Mouse (Mus musculus) MEL (cell line): Measurements from ENCODE around the gene Cenpl. TPM values are rescaled to one million over a fixed set of nuclear protein-coding genes. Genes with fewer than 3 reads are reported as not detected.
A peak's percentile ranks its signal among the peaks of the same experiment; 100 is the strongest.

Experiments
- DNase-seq: peaks from one replicate; pipeline ENCODE4 v3.0.0; 2011; ENCODE audit warnings: low read depth, low spot score
- H3K27ac ChIP-seq: 2 replicates; pipeline ENCODE4 v1.5.1; 2012; ENCODE audit warnings: low read depth, mild to moderate bottlenecking, control low read depth, low read length, moderate library complexity; ENCODE audit not compliant: control insufficient read depth
- H3K27me3 ChIP-seq, 2 experiments: fragments of 150-350 bp in 1 of 2; sonication (generic) in 1 of 2; 2 replicates each; pipeline ENCODE4 v1.6.1; 2012; ENCODE audit warnings: low read length in 2 of 2, mild to moderate bottlenecking in 2 of 2, improper control_type of control experiment in 1 of 2, moderate library complexity in 1 of 2; ENCODE audit not compliant: insufficient read depth in 2 of 2, control insufficient read depth in 1 of 2
- H3K36me3 ChIP-seq, 2 experiments: 2 replicates each; pipeline ENCODE4 v1.6.1; 2012 to 2014; ENCODE audit warnings: low read length in 2 of 2, improper control_type of control experiment in 1 of 2, inconsistent platforms in 1 of 2, mild to moderate bottlenecking in 1 of 2; ENCODE audit not compliant: insufficient read depth in 2 of 2, control insufficient read depth in 1 of 2
- H3K4me1 ChIP-seq, 2 experiments: fragments of 150-350 bp in 1 of 2; sonication (generic) in 1 of 2; 2 replicates each; pipeline ENCODE4 v1.6.1; 2012; ENCODE audit warnings: low read length in 2 of 2, improper control_type of control experiment in 1 of 2, mild to moderate bottlenecking in 1 of 2; ENCODE audit not compliant: insufficient read depth in 2 of 2, control insufficient read depth in 1 of 2
- H3K4me3 ChIP-seq, 2 experiments: fragments of 150-350 bp in 1 of 2; sonication (generic) in 1 of 2; 2 replicates each; pipeline ENCODE4 v1.5.1; 2012; ENCODE audit warnings: low read depth in 2 of 2, low read length in 2 of 2, mild to moderate bottlenecking in 2 of 2, moderate library complexity in 2 of 2, control low read depth in 1 of 2, improper control_type of control experiment in 1 of 2; ENCODE audit not compliant: control insufficient read depth in 1 of 2, insufficient read depth in 1 of 2
- H3K79me2 ChIP-seq: 2 replicates; pipeline ENCODE4 v1.6.1; 2012; ENCODE audit warnings: mild to moderate bottlenecking, low read length, moderate library complexity; ENCODE audit not compliant: control insufficient read depth, poor library complexity, insufficient read depth
- H3K9ac ChIP-seq: 2 replicates; pipeline ENCODE4 v1.6.1; 2012; ENCODE audit warnings: low read depth, mild to moderate bottlenecking, control low read depth, low read length, moderate library complexity; ENCODE audit not compliant: control insufficient read depth, poor library complexity, severe bottlenecking
- H3K9me3 ChIP-seq: fragments of 150-350 bp; sonication (generic); replicated peaks from 2 replicates; pipeline ENCODE4 v1.6.1; 2012; ENCODE audit warnings: mild to moderate bottlenecking, low read length, improper control_type of control experiment, moderate library complexity; ENCODE audit not compliant: insufficient read depth
- CHD1 ChIP-seq: IDR thresholded peaks from 2 replicates; pipeline ENCODE4 v1.6.1; 2012; ENCODE audit warnings: low read depth, mild to moderate bottlenecking, inconsistent platforms, low read length, improper control_type of control experiment
- CHD2 ChIP-seq: IDR thresholded peaks from 2 replicates; pipeline ENCODE4 v1.6.1; 2011; ENCODE audit warnings: low read length, improper control_type of control experiment
- E2F4 ChIP-seq: IDR thresholded peaks from 2 replicates; pipeline ENCODE4 v1.6.1; 2011; ENCODE audit warnings: low read depth, low read length, improper control_type of control experiment, borderline replicate concordance
- ETS1 ChIP-seq: IDR thresholded peaks from 2 replicates; pipeline ENCODE4 v1.6.1; 2012; ENCODE audit warnings: low read depth, mild to moderate bottlenecking, inconsistent platforms, low read length, improper control_type of control experiment, moderate library complexity
- JUND ChIP-seq: IDR thresholded peaks from 2 replicates; pipeline ENCODE4 v1.6.1; 2011; ENCODE audit warnings: low read depth, mild to moderate bottlenecking, improper control_type of control experiment, low read length
- MYB ChIP-seq: IDR thresholded peaks from 2 replicates; pipeline ENCODE4 v1.6.1; 2011; ENCODE audit warnings: mild to moderate bottlenecking, low read depth, low read length, improper control_type of control experiment
- MYC ChIP-seq: IDR thresholded peaks from 2 replicates; pipeline ENCODE4 v1.6.1; 2011; ENCODE audit warnings: low read depth, mild to moderate bottlenecking, low read length, improper control_type of control experiment, moderate library complexity
- NELFE ChIP-seq: IDR thresholded peaks from 2 replicates; pipeline ENCODE4 v1.6.1; 2011; ENCODE audit warnings: low read depth, low read length, improper control_type of control experiment
- POLR2A ChIP-seq, 2 experiments: IDR thresholded peaks; 2 replicates each; pipeline ENCODE4 v1.6.1; 2011 to 2012; ENCODE audit warnings: low read length in 2 of 2, mild to moderate bottlenecking in 2 of 2, control low read depth in 1 of 2, improper control_type of control experiment in 1 of 2, low read depth in 1 of 2, moderate library complexity in 1 of 2; ENCODE audit not compliant: control insufficient read depth in 1 of 2, insufficient read depth in 1 of 2, poor library complexity in 1 of 2
- POLR2AphosphoS2 ChIP-seq: IDR thresholded peaks from 2 replicates; pipeline ENCODE4 v1.6.1; 2011; ENCODE audit warnings: low read length, improper control_type of control experiment
- POLR2AphosphoS5 ChIP-seq: IDR thresholded peaks from 2 replicates; pipeline ENCODE4 v1.6.1; 2012; ENCODE audit warnings: low read depth, borderline replicate concordance, mild to moderate bottlenecking, inconsistent platforms, low read length, moderate library complexity, mixed read lengths
- RAD21 ChIP-seq: IDR thresholded peaks from 2 replicates; pipeline ENCODE4 v1.6.1; 2011; ENCODE audit warnings: mild to moderate bottlenecking, low read depth, low read length, improper control_type of control experiment
- TBP ChIP-seq: IDR thresholded peaks from 2 replicates; pipeline ENCODE4 v1.8.0; 2011; ENCODE audit warnings: low read depth, low read length, improper control_type of control experiment
- USF1 ChIP-seq: IDR thresholded peaks from 2 replicates; pipeline ENCODE4 v1.6.1; 2014; ENCODE audit warnings: low read depth, mild to moderate bottlenecking, inconsistent platforms, low read length, improper control_type of control experiment, moderate library complexity
- ZC3H11A ChIP-seq: IDR thresholded peaks from 2 replicates; pipeline ENCODE4 v1.6.1; 2012; ENCODE audit warnings: low read depth, mild to moderate bottlenecking, inconsistent platforms, low read length, improper control_type of control experiment
- ZKSCAN1 ChIP-seq: IDR thresholded peaks from 2 replicates; pipeline ENCODE4 v1.6.1; 2012; ENCODE audit warnings: low read depth, mild to moderate bottlenecking, inconsistent platforms, low read length, improper control_type of control experiment, moderate library complexity
- ZMIZ1 ChIP-seq: IDR thresholded peaks from 2 replicates; pipeline ENCODE4 v1.6.1; 2012; ENCODE audit warnings: low read depth, mild to moderate bottlenecking, inconsistent platforms, low read length, improper control_type of control experiment, moderate library complexity
- ZNF384 ChIP-seq: IDR thresholded peaks from 2 replicates; pipeline ENCODE4 v1.6.1; 2012; ENCODE audit warnings: low read depth, mild to moderate bottlenecking, inconsistent platforms, low read length, improper control_type of control experiment
- polyA plus RNA-seq, 2 experiments: library from polyadenylated mRNA; stranded (reverse) in 1 of 2; unstranded in 1 of 2; fragments of >175 nt in 1 of 2; fragments of >200 nt in 1 of 2; gene quantifications; 2 replicates each; pipeline versions ENCODE4 v1.2.1 to v1.2.4; 2012; ENCODE audit warnings: low replicate concordance in 2 of 2, low read depth in 1 of 2; ENCODE audit not compliant: insufficient read length in 2 of 2, insufficient read depth in 1 of 2, missing spikeins in 1 of 2
- total RNA-seq: library from RNA; depleted of rRNA; stranded (reverse); fragments of 300-350 nt; gene quantifications from 2 replicates; pipeline ENCODE4 v1.2.3, GENCODE M21; 2012

Gene Cenpl
- total and polyA plus RNA-seq, 3 experiments, result 6.2 to 16.9 TPM; not detected in 1

DNA sequence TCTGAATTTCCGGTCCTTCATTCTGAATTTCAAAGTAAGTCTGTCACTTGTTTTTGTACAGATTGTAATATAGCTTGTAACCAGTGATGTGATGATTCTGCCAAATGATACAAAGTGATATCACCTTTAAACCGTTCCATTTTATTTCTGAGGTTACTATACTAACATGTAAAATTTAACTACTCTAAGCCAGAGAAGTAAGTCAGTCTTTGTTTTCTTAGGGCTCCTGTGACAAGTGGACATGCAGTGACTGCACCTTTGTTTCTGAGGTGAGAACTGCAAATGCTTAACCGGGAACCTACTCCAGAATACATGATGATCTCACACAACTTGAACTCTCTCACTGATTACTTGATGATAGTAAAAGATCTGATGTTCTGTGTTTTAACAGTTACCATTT is 32.5 kb upstream of the Cenpl start:
- Histone ChIP-seq H3K36me3 (peaks cover 2 to 27% of the 10 kb centered on the region in 2 experiments), H3K9me3 (no peaks in the 10 kb centered on the region), H3K4me1 (0 out of 4 replicates have a peak, but pooled peaks cover 0 to 2% of the 10 kb centered on the region in 2 experiments), H3K4me3 (peak overlapping the region; percentile 65), H3K9ac (peak overlapping the region; percentile 98), H3K79me2 (peaks cover 38% of the 10 kb centered on the region), H3K27me3 (no peaks in the 10 kb centered on the region), H3K27ac (peak overlapping the region; percentile 78)
- DNase-seq, result peak; percentile 53
- no peak for TF ChIP-seq ZNF384
- no peak for TF ChIP-seq CHD2
- no peak for TF ChIP-seq ZKSCAN1
- no peak for TF ChIP-seq POLR2AphosphoS2
- no peak for TF ChIP-seq MYC
- TF ChIP-seq NELFE, result no peak
- TF ChIP-seq ZC3H11A, result no peak
- TF ChIP-seq TBP, result no peak
- TF ChIP-seq POLR2AphosphoS5, result 0 out of 2 replicates have a peak, but pooled peaks have one; percentile 13
- no peak for TF ChIP-seq E2F4
- TF ChIP-seq USF1, result no peak
- no peak for TF ChIP-seq ZMIZ1
- no peak for TF ChIP-seq ETS1
- TF ChIP-seq POLR2A (IDR thresholded peaks at IDR 0.05; ENCODE audit: control insufficient read depth in 1 of 2, insufficient read depth in 1 of 2, low read depth in 1 of 2, low read length in 2 of 2, poor library complexity in 1 of 2), result peak in 1 of 2 experiments; percentile 53; a peak in 1 of 4 replicates
- no peak for TF ChIP-seq CHD1
- TF ChIP-seq RAD21, result no peak

DNA sequence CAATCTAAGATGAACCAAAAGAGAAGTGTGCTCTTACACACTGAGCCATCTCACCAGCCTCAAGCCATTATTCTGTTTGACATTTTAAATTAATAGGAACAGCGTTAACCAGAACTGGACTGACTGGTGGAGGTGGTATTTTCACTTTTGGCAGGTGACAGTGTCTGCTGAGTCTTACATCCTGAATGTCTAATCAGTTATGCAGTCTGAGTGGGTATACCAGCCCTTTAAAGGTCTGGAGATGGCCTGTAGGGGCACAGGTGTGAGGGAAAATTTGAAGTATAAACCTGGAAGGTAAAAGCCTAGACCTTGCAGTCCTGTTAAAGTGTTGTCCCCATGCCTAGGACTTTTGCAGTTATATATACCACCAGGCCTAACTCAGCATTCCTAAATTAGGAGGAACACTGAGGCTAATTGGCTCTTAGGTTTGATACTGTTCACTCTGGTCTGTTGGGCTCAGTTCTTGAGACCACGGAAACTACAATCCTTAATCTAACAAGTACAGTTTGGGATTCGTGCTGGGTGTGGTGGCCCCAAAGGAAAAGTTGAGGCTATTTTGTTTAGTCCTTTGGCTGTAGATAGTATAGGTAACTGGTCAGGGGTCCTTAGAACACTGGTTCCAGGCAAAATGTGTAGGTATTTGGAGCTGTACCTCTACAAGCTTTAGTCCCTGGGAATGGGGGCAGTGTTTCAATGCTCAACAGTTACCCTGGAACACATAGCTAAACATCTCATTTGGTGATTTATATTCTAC is 31.4 kb upstream of the Cenpl start:
- no peak for TF ChIP-seq MYB
- TF ChIP-seq ZNF384, result no peak
- TF ChIP-seq ZKSCAN1, result no peak
- TF ChIP-seq POLR2A (IDR thresholded peaks at IDR 0.05; ENCODE audit: control insufficient read depth in 1 of 2, insufficient read depth in 1 of 2, low read depth in 1 of 2, low read length in 2 of 2, poor library complexity in 1 of 2), result peak in 1 of 2 experiments; percentile 70; a peak in 2 of 4 replicates
- no peak for TF ChIP-seq JUND
- peaks cover 32% of the 10 kb centered on the region for H3K79me2 ChIP-seq
- H3K27me3 ChIP-seq, result no peaks in the 10 kb centered on the region
- peaks cover 2 to 27% of the 10 kb centered on the region in 2 experiments for H3K36me3 ChIP-seq
- peak overlapping the region; percentile 67 for H3K27ac ChIP-seq
- H3K9ac ChIP-seq, result peak overlapping the region; percentile 56
- H3K4me3 ChIP-seq, result peak overlapping the region in 1 of 2 experiments; percentile 38; a peak in 2 of 4 replicates
- H3K4me1 ChIP-seq, result 0 out of 4 replicates have a peak, but pooled peaks cover 0 to 2% of the 10 kb centered on the region in 2 experiments
- no peaks in the 10 kb centered on the region for H3K9me3 ChIP-seq
- DNase-seq, result peak; percentile 87
